Mouse (Mus musculus): ENCODE measurements around the gene Pigm. TPM values are rescaled to one million over a fixed set of nuclear protein-coding genes. Genes with fewer than 3 reads are reported as not detected.

The Pigm gene
- 17.4 and 19.5 TPM in 2 replicates for total RNA-seq (2017)

DNA sequence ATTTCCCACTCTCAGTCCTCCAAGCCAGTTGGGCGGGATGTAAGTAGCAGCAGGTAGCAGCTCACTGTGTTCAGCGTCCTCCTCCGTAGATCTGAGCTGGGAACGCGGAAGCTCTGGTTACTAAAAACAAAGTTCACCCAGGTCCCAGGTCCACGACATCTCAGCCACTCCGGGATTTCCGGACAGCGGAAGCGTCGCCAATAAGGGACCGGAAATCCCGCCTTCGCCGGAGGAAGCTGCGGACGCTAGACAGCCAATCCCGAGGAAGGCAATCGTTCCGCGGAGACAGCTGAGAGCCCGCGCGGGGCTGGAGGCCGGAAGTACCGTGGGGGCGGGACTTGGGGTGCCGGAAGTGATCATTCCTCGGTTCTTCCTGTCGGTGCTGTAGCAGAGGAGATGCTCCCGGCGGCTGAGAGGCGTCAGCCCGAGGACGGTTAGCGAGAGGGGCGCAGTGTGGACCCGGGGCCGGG is at the start of gene Pigm:
Gene Pigm (plus strand): TSS at position 349 of the 470 bp plus-strand sequence.
- peak; percentile 95 to 96 for ATAC-seq (replicated peaks in 1 of 2; ENCODE audit: insufficient read depth in 1 of 2, low FRiP score in 2 of 2, low TSS enrichment in 1 of 2, low read depth in 1 of 2, poor library complexity in 2 of 2, severe bottlenecking in 2 of 2)

DNA sequence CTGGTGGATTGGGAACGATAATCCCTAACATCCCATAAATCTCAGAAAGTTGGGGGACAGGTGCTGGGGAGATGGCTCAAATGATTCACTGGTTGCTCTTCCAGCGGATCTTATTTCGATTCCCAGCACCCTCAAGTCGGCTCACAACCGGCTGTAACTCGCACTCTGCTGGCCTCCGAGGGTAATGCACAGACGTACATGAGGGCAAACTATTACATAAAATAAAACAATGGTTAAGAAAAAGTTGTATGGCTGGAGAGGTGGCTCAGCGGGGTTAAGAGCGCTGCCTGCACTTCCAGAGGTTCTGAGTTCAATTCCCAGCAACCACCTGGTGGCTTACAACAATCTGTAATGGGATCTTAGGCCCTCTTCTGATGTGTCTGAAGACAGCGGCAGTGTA is 49.7 kb upstream of the Pigm start:
- no peak for ATAC-seq (replicated peaks in 1 of 2; ENCODE audit: insufficient read depth in 1 of 2, low FRiP score in 2 of 2, low TSS enrichment in 1 of 2, low read depth in 1 of 2, poor library complexity in 2 of 2, severe bottlenecking in 2 of 2)

DNA sequence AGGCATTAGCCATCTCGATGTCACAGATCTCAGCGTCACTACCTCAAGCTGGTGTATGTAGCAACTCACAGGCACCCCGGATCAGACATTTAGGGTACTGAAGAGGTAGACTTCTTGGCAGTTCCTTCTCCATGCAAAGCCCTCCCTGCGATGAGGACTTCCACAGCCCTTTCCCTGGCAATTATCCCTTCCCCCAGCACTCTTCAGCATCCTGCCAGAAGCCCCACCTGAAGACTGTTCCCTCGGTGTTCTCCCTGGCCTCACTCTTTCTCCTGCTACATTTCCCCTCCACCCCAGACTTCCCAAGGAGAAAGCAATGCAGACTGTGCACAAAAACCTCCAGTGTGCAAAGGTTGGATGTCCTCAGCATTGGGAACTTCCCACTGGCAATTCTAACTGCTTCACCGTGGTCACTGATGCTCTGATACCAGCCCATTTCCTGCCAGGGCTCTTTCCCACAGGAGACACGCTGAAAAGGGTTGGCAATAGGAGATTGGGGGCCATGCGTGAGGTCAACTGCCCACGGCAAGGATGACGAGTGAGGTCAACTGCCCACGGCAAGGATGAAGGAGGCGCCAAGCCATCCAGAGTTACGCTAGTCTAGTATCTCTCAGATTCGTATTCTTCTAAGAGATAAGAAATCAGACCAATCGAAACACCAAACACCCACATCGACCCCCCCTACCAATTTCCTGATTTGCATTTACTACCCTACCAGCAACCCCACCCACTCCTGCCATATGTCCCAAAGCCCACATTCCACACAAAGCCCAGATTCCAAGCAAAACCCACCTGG is 48.9 kb upstream of the Pigm start:
- no peak for ATAC-seq (replicated peaks in 1 of 2; ENCODE audit: insufficient read depth in 1 of 2, low FRiP score in 2 of 2, low TSS enrichment in 1 of 2, low read depth in 1 of 2, poor library complexity in 2 of 2, severe bottlenecking in 2 of 2)

DNA sequence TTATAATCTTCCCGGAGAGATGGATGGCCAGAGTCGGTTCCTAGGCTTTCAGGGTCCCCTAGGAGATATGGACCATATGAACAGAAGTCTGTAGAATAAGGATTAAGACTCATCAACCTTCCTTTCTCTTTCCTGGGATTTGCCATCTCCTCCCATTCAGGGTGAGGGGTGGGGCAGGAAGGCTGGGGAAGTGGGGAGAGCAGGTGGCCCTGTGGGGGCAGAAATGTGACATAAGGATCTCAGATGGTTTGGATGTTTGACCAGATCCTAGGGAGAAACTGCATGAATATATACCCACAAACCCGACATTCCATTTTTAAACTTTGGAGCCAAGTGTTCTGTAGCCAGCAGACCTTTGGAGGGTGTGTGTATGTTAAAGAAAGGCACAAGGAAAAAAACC is 48.3 kb upstream of the Pigm start:
- ATAC-seq (replicated peaks in 1 of 2; ENCODE audit: insufficient read depth in 1 of 2, low FRiP score in 2 of 2, low TSS enrichment in 1 of 2, low read depth in 1 of 2, poor library complexity in 2 of 2, severe bottlenecking in 2 of 2): no peak

DNA sequence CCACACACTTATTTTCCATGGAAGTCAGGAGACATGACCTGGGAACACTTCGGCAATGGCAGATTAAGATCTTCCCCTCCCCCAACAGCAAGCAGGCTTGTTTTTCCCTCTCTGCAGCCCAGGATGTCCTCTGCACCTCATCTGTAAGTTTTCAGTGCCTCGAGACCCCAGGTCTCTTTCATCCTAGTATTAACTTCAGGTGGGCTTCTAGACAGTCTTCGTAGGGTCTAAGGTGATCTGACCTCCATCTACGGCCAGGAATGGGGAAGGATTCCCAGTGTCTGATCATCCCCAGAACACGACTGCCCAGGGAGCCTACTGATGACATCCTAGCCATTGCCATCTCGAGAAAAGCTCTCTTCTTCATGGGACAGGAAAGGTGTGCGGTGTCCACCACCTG is 47.9 kb upstream of the Pigm start:
- ATAC-seq (replicated peaks in 1 of 2; ENCODE audit: insufficient read depth in 1 of 2, low FRiP score in 2 of 2, low TSS enrichment in 1 of 2, low read depth in 1 of 2, poor library complexity in 2 of 2, severe bottlenecking in 2 of 2): no peak

DNA sequence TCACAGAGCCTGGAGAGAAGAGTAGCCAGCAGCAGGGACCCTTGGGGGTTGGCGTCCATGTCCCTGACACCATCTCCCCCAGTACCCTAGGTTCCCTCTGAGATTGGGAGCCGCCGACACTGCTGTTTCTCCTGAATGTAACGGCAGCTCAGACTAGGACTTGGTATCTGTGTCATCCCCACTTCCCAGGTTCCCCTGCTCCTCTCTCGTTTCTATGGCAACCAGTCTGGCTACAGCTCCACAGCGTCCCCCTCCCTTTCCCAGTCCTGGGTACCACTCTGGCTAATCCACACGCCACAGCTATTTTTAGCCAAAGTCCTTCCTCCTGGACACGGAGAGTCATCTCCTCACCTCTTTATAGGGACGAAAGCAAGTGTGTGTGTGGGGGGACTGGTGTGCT is 47.2 kb upstream of the Pigm start, which contains the start of gene Kcnj9:
Gene Kcnj9 (minus strand): TSS at position 188 of the 400 bp plus-strand sequence.
- ATAC-seq (replicated peaks in 1 of 2; ENCODE audit: insufficient read depth in 1 of 2, low FRiP score in 2 of 2, low TSS enrichment in 1 of 2, low read depth in 1 of 2, poor library complexity in 2 of 2, severe bottlenecking in 2 of 2): no peak

DNA sequence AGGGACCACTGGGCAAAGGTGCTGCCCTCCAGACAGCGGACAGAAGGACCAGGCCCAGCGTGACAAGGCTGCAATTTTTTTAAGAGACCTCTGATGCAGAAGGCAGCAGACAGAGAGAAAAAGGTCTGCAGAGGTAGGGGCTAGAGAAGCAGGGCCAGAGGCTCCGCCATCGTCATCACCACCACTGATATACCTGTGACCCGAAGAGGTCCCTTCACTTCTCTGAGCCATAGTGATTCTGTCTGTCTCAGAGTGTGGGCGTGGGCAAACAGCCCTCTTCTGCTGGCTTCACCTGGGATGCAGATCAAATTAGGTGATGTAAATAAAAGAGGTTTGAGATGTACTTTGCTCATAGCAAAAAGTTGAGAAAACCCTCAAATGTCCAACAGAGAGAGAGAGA is 46.7 kb upstream of the Pigm start:
- no peak for ATAC-seq (replicated peaks in 1 of 2; ENCODE audit: insufficient read depth in 1 of 2, low FRiP score in 2 of 2, low TSS enrichment in 1 of 2, low read depth in 1 of 2, poor library complexity in 2 of 2, severe bottlenecking in 2 of 2)

DNA sequence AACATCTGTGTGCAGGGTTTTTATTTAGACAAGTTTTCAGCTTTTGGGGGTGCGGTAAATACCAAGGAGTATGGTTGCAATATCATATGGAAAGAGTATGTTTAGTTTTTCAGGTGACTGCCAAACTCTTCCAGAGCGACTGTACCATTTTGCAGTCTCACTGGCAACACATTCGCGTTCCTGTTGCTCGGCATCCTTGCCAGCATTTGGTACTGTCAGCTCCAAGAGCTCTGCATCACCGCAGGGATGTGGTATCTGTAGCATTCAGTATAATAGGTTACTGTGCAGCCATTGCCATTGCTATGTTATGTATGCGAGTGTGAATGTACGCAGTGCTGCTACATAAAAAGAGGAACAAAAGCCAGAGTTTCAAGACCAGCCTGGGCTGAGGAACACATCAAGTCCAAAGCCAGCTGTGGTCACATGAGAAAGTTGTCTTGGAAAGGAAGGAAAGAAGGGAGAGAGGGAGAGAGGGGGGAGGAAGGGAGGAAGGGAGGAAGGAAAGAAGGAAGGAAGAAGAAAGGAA is 44.9 kb upstream of the Pigm start:
- peak; percentile 48 to 51; a peak in 2 of 4 replicates for ATAC-seq (replicated peaks in 1 of 2; ENCODE audit: insufficient read depth in 1 of 2, low FRiP score in 2 of 2, low TSS enrichment in 1 of 2, low read depth in 1 of 2, poor library complexity in 2 of 2, severe bottlenecking in 2 of 2)

DNA sequence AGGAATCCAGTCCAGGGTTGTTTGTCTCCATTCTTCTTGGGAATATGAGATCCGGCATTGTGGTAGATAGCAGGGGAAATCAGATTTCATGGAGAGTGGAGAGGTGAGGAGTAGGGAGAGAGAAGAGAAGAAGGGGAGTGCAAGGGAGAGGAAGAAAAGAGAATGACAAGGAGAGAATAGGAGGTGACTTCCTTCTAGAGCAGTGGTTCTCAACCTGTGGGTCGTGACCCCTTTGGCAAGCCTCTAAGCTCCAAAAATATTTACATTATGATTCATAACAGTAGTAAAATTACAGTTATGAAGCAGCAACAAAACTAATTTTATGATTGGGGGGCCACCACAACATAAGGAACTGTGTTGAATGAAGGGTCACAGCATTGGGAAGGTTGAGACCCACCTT is 43.4 kb upstream of the Pigm start:
- ATAC-seq (replicated peaks in 1 of 2; ENCODE audit: insufficient read depth in 1 of 2, low FRiP score in 2 of 2, low TSS enrichment in 1 of 2, low read depth in 1 of 2, poor library complexity in 2 of 2, severe bottlenecking in 2 of 2): no peak

DNA sequence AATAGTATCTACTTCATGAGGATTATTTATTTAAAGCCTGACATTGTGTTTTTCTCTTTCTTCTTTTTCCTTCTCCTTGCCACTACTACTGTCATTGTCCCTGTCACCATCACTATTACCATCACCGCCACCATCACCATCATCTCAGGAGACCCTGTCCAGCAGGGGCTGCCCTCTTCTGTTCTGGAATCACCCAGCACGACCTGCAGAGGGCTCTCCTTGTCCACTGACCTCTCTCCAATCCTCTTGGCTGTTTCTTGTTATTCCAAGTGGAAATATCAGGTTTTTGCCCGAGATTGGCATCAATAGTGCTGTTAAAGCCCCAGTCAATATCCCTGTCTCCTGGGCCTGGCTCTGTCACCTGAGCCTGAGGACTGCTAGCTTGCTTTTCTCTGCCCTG is 42.8 kb upstream of the Pigm start:
- no peak for ATAC-seq (replicated peaks in 1 of 2; ENCODE audit: insufficient read depth in 1 of 2, low FRiP score in 2 of 2, low TSS enrichment in 1 of 2, low read depth in 1 of 2, poor library complexity in 2 of 2, severe bottlenecking in 2 of 2)

DNA sequence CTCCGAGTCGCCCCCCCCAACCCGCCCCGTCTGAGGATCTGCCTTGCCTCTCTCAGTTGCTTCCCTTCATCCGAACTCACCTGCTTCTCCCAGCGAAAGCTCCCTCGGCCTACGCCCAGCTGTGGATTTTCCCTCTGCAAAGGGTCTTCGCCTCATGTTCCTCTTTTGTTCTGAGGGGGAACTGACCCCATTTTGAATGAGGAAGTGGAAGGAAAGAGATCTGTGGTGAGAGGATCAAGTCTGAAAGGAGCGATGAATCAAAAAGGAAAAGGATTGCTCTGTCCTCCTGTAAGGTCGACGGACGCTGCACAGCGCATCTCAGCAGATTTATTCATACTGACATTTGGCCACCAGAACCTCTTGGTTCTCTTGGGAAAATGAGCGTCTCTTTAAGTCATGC is 40.5 kb upstream of the Pigm start:
- peak; percentile 38 to 50; a peak in 2 of 4 replicates for ATAC-seq (replicated peaks in 1 of 2; ENCODE audit: insufficient read depth in 1 of 2, low FRiP score in 2 of 2, low TSS enrichment in 1 of 2, low read depth in 1 of 2, poor library complexity in 2 of 2, severe bottlenecking in 2 of 2)

DNA sequence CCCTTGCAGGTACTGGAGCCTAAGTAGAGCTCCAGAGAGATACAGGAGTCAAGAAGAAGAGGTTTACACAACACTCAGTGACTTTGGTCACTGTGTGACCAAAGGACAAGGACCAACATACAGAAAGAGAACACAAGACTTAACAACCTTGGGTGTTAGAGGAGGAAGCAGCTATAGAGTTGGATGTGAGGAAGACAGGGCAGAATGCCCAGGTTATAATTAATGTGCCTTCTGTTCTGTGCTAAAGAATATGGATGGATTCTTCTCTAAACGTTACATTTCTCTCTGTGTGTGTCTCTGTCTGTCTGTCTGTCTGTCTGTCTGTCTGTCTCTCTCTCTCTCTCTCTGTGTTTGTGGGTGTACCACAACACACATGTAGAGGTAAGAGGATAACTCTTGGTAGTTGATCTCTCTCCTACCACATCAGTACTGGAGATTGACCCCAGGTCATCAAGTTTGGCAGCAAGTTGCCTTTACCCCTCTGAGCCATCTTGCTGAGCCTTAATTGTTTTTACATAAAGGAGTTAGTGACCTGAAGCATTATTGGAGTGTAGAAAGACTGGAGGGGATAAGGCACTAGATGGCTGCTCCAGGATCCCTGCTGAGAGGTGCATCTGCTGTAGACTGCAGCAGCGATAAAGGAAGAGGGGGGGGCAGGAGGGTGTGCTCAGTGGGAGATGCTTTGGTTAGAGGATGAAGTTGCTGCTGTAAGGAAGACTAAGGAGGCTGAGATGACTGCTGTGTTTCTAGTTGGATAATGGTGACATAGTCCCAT is 38.7 kb upstream of the Pigm start:
- no peak for ATAC-seq (replicated peaks in 1 of 2; ENCODE audit: insufficient read depth in 1 of 2, low FRiP score in 2 of 2, low TSS enrichment in 1 of 2, low read depth in 1 of 2, poor library complexity in 2 of 2, severe bottlenecking in 2 of 2)

DNA sequence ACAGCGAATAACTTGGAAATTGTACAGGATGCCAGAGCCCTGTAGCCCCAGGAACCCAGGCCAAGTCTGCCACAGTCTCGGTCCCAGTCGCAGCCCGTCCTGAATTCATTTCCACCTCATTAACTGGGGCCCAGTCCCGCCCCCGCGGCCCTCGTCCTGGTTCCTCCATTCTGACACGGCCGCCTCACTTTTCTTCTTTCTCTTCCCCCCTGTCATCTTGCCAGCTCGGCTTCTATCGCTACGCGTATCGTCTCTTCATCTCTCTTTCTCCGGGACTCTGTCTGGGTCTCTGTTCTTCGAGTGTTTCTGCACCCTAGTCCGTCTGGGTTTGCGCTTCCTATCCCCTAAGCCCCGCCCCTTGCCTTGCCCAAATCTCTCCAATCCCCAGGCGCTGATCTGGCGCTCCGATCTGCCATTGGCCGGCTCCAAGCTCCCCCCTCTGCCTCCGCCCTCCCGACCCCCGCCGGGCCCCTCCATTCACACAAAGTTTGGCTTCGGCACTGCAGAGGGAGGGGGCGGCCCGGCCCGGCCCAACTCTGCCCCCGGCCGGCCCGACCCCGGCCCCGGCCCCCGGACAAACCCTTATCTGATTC is 35.5 kb upstream of the Pigm start, which contains the start of gene Kcnj10:
Gene Kcnj10 (plus strand): TSS at position 482 of the 593 bp plus-strand sequence.
- ATAC-seq (replicated peaks in 1 of 2; ENCODE audit: insufficient read depth in 1 of 2, low FRiP score in 2 of 2, low TSS enrichment in 1 of 2, low read depth in 1 of 2, poor library complexity in 2 of 2, severe bottlenecking in 2 of 2): peak; percentile 92 to 94

DNA sequence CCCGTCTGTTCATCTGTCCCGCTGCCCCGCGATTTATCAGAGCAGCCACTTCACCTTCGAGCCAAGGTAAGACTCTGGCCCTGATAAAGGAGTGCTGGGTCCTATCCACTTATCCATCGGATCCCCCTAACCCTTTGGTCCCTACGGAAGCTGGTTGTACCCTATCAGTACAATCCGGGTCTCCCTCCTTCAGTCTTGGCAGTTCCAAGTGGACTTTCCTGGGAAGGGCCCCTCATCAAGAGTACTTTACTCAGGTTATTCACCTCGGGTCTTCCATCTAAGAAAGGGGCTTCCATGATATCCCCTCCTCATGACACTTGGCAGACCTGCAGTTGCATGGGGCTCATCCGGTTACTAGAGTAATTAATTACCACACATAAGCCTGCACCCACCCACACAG is 35.0 kb upstream of the Pigm start:
- no peak for ATAC-seq (replicated peaks in 1 of 2; ENCODE audit: insufficient read depth in 1 of 2, low FRiP score in 2 of 2, low TSS enrichment in 1 of 2, low read depth in 1 of 2, poor library complexity in 2 of 2, severe bottlenecking in 2 of 2)

DNA sequence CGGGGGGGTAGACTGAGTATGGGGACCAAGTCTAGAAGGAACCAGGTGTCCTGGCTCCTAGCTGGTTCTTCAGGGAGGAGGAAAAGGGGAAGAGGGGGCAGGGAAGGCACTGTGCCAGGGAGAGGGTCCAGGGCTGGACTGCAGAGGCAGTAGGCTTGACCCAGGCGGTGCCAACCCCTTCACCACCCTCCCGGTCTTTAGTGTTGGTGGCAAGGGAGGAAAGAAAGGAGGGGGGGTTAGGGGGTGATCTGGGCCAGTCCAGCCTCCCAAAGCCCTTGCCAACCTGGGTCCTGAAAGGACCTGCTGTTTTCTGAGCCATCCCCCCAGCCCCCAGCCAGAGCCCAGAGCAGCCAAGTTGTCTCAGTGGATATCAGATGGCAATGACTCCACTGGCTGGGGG is 33.6 kb upstream of the Pigm start:
- ATAC-seq (replicated peaks in 1 of 2; ENCODE audit: insufficient read depth in 1 of 2, low FRiP score in 2 of 2, low TSS enrichment in 1 of 2, low read depth in 1 of 2, poor library complexity in 2 of 2, severe bottlenecking in 2 of 2): no peak

DNA sequence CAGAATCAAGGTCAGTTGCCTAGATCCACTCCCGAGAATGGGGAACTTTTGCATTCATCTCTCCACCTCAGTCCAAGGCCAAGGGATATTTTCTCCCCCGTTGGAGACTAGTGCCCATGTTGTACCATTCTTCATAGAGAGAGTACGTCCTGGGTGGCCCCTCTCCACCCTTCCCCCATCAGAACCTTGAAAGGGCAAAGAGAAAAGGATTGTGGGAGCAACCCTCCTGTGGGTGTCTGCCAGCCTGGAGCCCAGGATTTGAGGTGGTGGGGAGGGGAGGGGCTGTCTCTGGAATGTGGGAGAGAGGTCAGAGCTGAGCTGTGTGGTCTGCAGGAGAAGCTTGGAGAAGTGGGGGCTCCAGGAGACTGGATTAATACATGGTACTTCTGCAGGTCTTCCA is 32.4 kb upstream of the Pigm start:
- no peak for ATAC-seq (replicated peaks in 1 of 2; ENCODE audit: insufficient read depth in 1 of 2, low FRiP score in 2 of 2, low TSS enrichment in 1 of 2, low read depth in 1 of 2, poor library complexity in 2 of 2, severe bottlenecking in 2 of 2)

DNA sequence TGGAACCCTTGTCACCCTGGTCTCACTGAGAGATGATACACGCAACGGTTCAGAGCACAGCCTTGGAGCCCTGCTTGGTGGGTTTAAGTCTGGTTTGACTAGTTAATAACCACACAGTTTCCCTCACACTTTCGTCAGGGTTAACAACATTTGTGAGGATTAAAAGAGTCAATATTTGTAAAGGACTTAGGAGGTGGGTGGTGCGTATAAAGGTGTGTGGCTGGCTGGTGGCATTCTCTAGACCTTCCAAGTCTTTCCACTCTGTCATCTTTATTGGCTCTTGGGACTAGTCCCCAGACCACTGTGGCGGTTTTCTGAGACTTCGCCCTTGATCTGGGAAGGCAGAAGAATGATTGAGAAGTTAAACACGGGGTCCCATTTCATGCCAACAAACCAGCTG is 31.5 kb upstream of the Pigm start:
- ATAC-seq (replicated peaks in 1 of 2; ENCODE audit: insufficient read depth in 1 of 2, low FRiP score in 2 of 2, low TSS enrichment in 1 of 2, low read depth in 1 of 2, poor library complexity in 2 of 2, severe bottlenecking in 2 of 2): no peak

DNA sequence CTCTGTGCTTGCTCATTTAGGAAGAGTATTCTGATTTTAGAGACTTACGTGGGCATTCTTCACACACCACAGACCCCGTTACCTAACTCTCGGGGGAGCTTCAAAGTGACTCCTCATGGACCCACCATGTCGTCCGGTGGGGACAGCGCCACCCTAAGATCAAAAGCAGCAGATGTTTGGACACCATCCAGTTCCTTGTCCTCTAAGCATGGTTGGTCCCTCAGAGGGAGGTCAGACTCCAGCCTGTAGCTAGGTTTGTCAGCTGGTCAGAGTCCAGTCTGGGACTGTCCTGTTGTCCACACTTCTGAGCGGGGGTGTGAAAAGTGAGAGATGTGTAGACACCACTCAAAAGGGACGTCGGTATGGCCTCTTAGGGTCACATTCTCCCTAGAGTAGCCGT is 29.6 kb upstream of the Pigm start:
- no peak for ATAC-seq (replicated peaks in 1 of 2; ENCODE audit: insufficient read depth in 1 of 2, low FRiP score in 2 of 2, low TSS enrichment in 1 of 2, low read depth in 1 of 2, poor library complexity in 2 of 2, severe bottlenecking in 2 of 2)

Measured in hematopoietic stem cell, adult 5-6 weeks (primary cell).